Mouse (Mus musculus): ENCODE data around the gene Znrd1. TPM values are rescaled to one million over a fixed set of nuclear protein-coding genes. Genes with fewer than 3 reads are reported as not detected.

Gene Znrd1
- polyA plus RNA-seq, 1 experiment from 2014 or later = 89.0 TPM

Other genes starting within 250 kb of the Znrd1 start
- not detected in 2 replicates for gene H2-M10.5, start 185.6 kb downstream of the Znrd1 start, polyA plus RNA-seq (2016; fragmentation: Nextera tagmentation; extraction: Ambion mirVana)
- not detected in 2 replicates for gene H2-M10.6, start 146.4 kb downstream of the Znrd1 start, polyA plus RNA-seq (2016; fragmentation: Nextera tagmentation; extraction: Ambion mirVana)
- gene Trim26, start 121.4 kb downstream of the Znrd1 start, polyA plus RNA-seq (2016; fragmentation: Nextera tagmentation; extraction: Ambion mirVana) = 42.8 and 44.3 TPM in 2 replicates
- gene Trim15, start 91.3 kb downstream of the Znrd1 start, polyA plus RNA-seq (2016; fragmentation: Nextera tagmentation; extraction: Ambion mirVana) = 0.20 and 0.27 TPM in 2 replicates
- 6.1 and 9.8 TPM in 2 replicates for gene Trim10, start 89.0 kb downstream of the Znrd1 start, polyA plus RNA-seq (2016; fragmentation: Nextera tagmentation; extraction: Ambion mirVana)
- gene Trim40, start 68.4 kb downstream of the Znrd1 start, polyA plus RNA-seq (2016; fragmentation: Nextera tagmentation; extraction: Ambion mirVana) = not detected in 2 replicates
- not detected in 2 replicates for gene Trim31, start 60.4 kb downstream of the Znrd1 start, polyA plus RNA-seq (2016; fragmentation: Nextera tagmentation; extraction: Ambion mirVana)
- 0.26 and 0.31 TPM in 2 replicates for gene Rnf39, start 15.6 kb downstream of the Znrd1 start, polyA plus RNA-seq (2016; fragmentation: Nextera tagmentation; extraction: Ambion mirVana)
- 157 TPM in 2 replicates for gene Ppp1r11, start 6.8 kb downstream of the Znrd1 start, polyA plus RNA-seq (2016; fragmentation: Nextera tagmentation; extraction: Ambion mirVana)
- 9.9 and 11.0 TPM in 2 replicates for gene Znrd1as, start within 50 bp of the Znrd1 start, polyA plus RNA-seq (2016; fragmentation: Nextera tagmentation; extraction: Ambion mirVana)
- not detected in 2 replicates for gene 2410137M14Rik, start 22.7 kb upstream of the Znrd1 start, polyA plus RNA-seq (2016; fragmentation: Nextera tagmentation; extraction: Ambion mirVana)
- 0.74 and 0.94 TPM in 2 replicates for gene H2-M5, start 31.0 kb upstream of the Znrd1 start, polyA plus RNA-seq (2016; fragmentation: Nextera tagmentation; extraction: Ambion mirVana)
- gene Zfp57, start 42.6 kb upstream of the Znrd1 start, polyA plus RNA-seq (2016; fragmentation: Nextera tagmentation; extraction: Ambion mirVana) = 78.5 and 81.0 TPM in 2 replicates
- 0.16 and 0.30 TPM in 2 replicates for gene Mog, start 64.8 kb upstream of the Znrd1 start, polyA plus RNA-seq (2016; fragmentation: Nextera tagmentation; extraction: Ambion mirVana)
- 8.0 and 8.4 TPM in 2 replicates for gene Gabbr1, start 87.4 kb upstream of the Znrd1 start, polyA plus RNA-seq (2016; fragmentation: Nextera tagmentation; extraction: Ambion mirVana)
- not detected in 2 replicates for gene Olfr90, start 129.9 kb upstream of the Znrd1 start, polyA plus RNA-seq (2016; fragmentation: Nextera tagmentation; extraction: Ambion mirVana)
- 0.15 TPM in 1 of 2 replicates, not detected in the other for gene Olfr91, start 139.7 kb upstream of the Znrd1 start, polyA plus RNA-seq (2016; fragmentation: Nextera tagmentation; extraction: Ambion mirVana)
- not detected in 2 replicates for gene Olfr92, start 161.5 kb upstream of the Znrd1 start, polyA plus RNA-seq (2016; fragmentation: Nextera tagmentation; extraction: Ambion mirVana)
- not detected in 2 replicates for gene Olfr93, start 202.9 kb upstream of the Znrd1 start, polyA plus RNA-seq (2016; fragmentation: Nextera tagmentation; extraction: Ambion mirVana)
- not detected in 2 replicates for gene Ubd, start 235.3 kb upstream of the Znrd1 start, polyA plus RNA-seq (2016; fragmentation: Nextera tagmentation; extraction: Ambion mirVana)
- gene Olfr94, start 242.4 kb upstream of the Znrd1 start, polyA plus RNA-seq (2016; fragmentation: Nextera tagmentation; extraction: Ambion mirVana) = not detected in 2 replicates